ENCODE assay signal across 14 mouse cellular contexts in genomic region chr8:65957492-65957891, GRCm38 (mm10).
"Had no signal": no experiment of that assay in that cellular context is flagged by ENCODE, and none has a peak within 500 bp of the region (broad histone marks: within the 10 kb centered on the region; RNA-seq: fewer than 3 reads in every experiment).

No protein-coding gene starts in this region.

- H3K9ac ChIP-seq: neural tube, embryonic 15.5 days; stomach, embryonic 15.5 days had no signal

- H3K4me3 ChIP-seq: neural tube, embryonic 15.5 days; stomach, embryonic 15.5 days had no signal

- H3K9me3 ChIP-seq: neural tube, embryonic 15.5 days; stomach, embryonic 15.5 days had no signal

- H3K27me3 ChIP-seq: neural tube, embryonic 15.5 days; stomach, embryonic 15.5 days had no signal

- DNase-seq: right cerebral cortex, adult 18-20 months; right cerebral cortex, postnatal 14 days; right cerebral cortex, postnatal 25 days; right cerebral cortex, postnatal 4 days; spleen, adult 18-20 months; thymus, adult 18-20 months; thymus, adult 2 months; thymus, postnatal 14 days; thymus, postnatal 25 days; thymus, postnatal 36 days; thymus, postnatal 4 days had no signal

- H3K4me2 ChIP-seq: neural tube, embryonic 15.5 days; stomach, embryonic 15.5 days had no signal

- H3K27ac ChIP-seq: neural tube, embryonic 15.5 days; stomach, embryonic 15.5 days; stomach, postnatal 0 days had no signal

- H3K36me3 ChIP-seq: neural tube, embryonic 15.5 days; stomach, embryonic 15.5 days had no signal

- H3K4me1 ChIP-seq: neural tube, embryonic 15.5 days; stomach, embryonic 15.5 days had no signal
